Mouse (Mus musculus): Measurements from ENCODE around the gene Mpg. TPM values are rescaled to one million over a fixed set of nuclear protein-coding genes. Genes with fewer than 3 reads are reported as not detected.

The Mpg gene
- polyA plus RNA-seq, 1 experiment from 2014 or later, result 31.2 TPM

DNA sequence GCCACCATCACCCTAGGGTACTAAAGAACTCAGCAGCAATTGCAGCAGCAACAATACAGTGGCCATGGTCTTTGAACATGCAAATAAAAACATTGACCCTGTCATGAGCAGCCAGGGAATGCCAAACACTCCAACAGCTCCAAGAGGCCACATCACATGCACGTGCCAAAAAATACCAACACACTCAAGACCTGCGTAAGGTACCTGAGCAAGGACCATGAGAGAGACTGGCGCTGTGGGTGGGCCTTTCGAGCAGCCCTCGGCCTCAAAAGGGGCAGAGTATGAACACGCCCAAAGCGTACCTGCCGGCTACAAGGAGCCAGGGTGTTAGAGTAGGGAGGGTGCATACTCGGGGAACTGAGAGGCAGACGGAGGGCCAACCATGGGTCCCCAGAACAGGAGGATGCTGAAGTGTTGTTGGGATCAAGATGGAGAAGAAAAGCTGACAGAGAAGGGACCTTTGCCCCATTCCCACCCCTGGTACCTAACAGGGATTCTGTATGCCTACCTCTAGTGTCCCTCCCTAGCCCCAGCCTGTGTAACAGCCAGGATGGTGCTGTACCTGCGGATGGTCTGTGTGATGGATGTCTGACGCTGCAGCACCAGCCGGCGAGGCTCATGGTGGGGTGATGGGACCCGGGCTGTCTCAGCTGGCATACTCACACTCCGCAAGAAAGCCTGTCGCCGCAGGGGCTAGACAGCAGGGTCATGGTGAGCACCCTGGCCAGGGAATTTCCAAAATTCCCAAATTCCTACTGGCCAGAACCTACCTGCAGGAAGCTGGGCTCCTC lies 10.7 kb upstream of the Mpg start:
- Histone ChIP-seq H3K27me3 (ENCODE audit: poor library complexity, severe bottlenecking) (peaks cover 3% of the 10 kb centered on the region), H3K4me1 (peaks cover 29% of the 10 kb centered on the region), H3K9me3 (no peaks in the 10 kb centered on the region), H3K36me3 (replicated peaks) (peaks cover 55% of the 10 kb centered on the region), H3K27ac (no peak overlapping the region), H3K4me3 (no peak overlapping the region)
- no peak for DNase-seq (ENCODE audit: extremely low spot score, low spot score)
- WGBS, result 94% methylated on average over 18 of the region's 18 CpGs

GRCm38 (mm10) chr11:32216851-32217250 lies 9.5 kb upstream of the Mpg start:
- WGBS, result 25% methylated on average over 8 of the region's 8 CpGs
- peaks cover 41% of the 10 kb centered on the region for H3K4me1 ChIP-seq
- H3K27me3 ChIP-seq (ENCODE audit: poor library complexity, severe bottlenecking), result peaks cover 7% of the 10 kb centered on the region
- no peak overlapping the region for H3K4me3 ChIP-seq
- peak; percentile 78 for DNase-seq (ENCODE audit: extremely low spot score, low spot score)
- H3K9me3 ChIP-seq, result no peaks in the 10 kb centered on the region
- H3K36me3 ChIP-seq (replicated peaks), result peaks cover 42% of the 10 kb centered on the region
- peak overlapping the region; percentile 44; the same call in 1 of the 2 replicates for H3K27ac ChIP-seq

- Histone ChIP-seq H3K4me1 (peaks cover 57% of the 10 kb centered on the region), H3K27ac (peak overlapping the region; percentile 74), H3K4me3 (no peak overlapping the region), H3K27me3 (ENCODE audit: poor library complexity, severe bottlenecking) (peaks cover 23% of the 10 kb centered on the region), H3K9me3 (no peaks in the 10 kb centered on the region), H3K36me3 (replicated peaks) (peaks cover 24% of the 10 kb centered on the region)
- DNase-seq (ENCODE audit: extremely low spot score, low spot score), result no peak
- WGBS, result 45% methylated on average over 6 of the region's 6 CpGs
Measured at GRCm38 (mm10) chr11:32218501-32219050, 7.7 kb upstream of the Mpg start.

GRCm38 (mm10) chr11:32219287-32219686 lies 7.0 kb upstream of the Mpg start:
- H3K9me3 ChIP-seq, result no peaks in the 10 kb centered on the region
- H3K4me3 ChIP-seq, result no peak overlapping the region
- peaks cover 30% of the 10 kb centered on the region for H3K27me3 ChIP-seq (ENCODE audit: poor library complexity, severe bottlenecking)
- no peak overlapping the region for H3K27ac ChIP-seq
- H3K4me1 ChIP-seq, result peaks cover 57% of the 10 kb centered on the region
- WGBS, result 90% methylated on average over 10 of the region's 10 CpGs
- H3K36me3 ChIP-seq (replicated peaks), result peaks cover 17% of the 10 kb centered on the region
- DNase-seq (ENCODE audit: extremely low spot score, low spot score), result no peak

DNA sequence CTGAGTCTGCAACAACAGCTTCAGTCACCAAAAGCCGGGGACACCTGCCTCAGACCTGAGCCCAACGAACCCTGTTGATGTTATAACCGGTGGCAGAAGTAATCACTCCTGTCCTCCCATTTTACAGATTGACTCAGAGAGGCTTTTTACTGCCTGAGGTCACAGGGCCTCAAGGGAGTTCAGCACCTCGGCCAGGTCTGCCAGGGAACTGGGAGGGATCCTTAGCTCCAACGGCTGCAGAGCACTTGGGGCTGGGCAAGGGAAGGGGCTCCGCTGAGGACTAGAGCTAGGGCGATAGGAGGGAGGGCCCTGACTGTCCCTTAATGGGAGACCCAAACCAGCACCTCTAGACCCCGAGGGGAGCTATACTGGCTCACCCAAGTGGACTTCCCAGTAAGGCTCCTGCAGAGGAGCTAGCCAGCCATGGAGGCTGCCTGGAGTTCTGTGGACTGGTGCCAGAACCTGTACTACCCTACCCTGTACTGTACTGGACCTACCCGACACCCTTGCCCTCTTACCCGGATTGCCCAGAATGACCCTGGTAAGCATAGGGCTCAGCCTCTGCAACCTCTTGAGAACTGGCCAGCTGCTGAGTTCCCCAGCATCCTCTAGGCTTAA lies 5.6 kb upstream of the Mpg start:
- DNase-seq (ENCODE audit: extremely low spot score, low spot score), result no peak
- Histone ChIP-seq H3K27me3 (ENCODE audit: poor library complexity, severe bottlenecking) (peaks cover 33% of the 10 kb centered on the region), H3K27ac (peak overlapping the region; percentile 85), H3K9me3 (no peaks in the 10 kb centered on the region), H3K36me3 (replicated peaks) (peaks cover 3% of the 10 kb centered on the region), H3K4me1 (peaks cover 71% of the 10 kb centered on the region), H3K4me3 (peak overlapping the region; percentile 88)
- 35% methylated on average over 10 of the region's 10 CpGs for WGBS

GRCm38 (mm10) chr11:32221225-32221950 lies 4.9 kb upstream of the Mpg start:
- Histone ChIP-seq H3K4me1 (peaks cover 78% of the 10 kb centered on the region), H3K9me3 (no peaks in the 10 kb centered on the region), H3K27ac (peak overlapping the region; percentile 85), H3K27me3 (ENCODE audit: poor library complexity, severe bottlenecking) (peaks cover 33% of the 10 kb centered on the region), H3K4me3 (peak overlapping the region; percentile 88), H3K36me3 (replicated peaks) (no peaks in the 10 kb centered on the region)
- WGBS, result under 1% methylated on average over 46 of the region's 46 CpGs
- peak; percentile 64 for DNase-seq (ENCODE audit: extremely low spot score, low spot score)

GRCm38 (mm10) chr11:32221951-32222409 lies 4.3 kb upstream of the Mpg start, which contains the start of gene Rhbdf1:
Rhbdf1 (minus strand) TSS chr11:32222300.
- DNase-seq (ENCODE audit: extremely low spot score, low spot score), result peak; percentile 56
- WGBS, result under 1% methylated on average over 72 of the region's 72 CpGs
- Histone ChIP-seq H3K4me1 (peaks cover 84% of the 10 kb centered on the region), H3K36me3 (replicated peaks) (no peaks in the 10 kb centered on the region), H3K27ac (peak within 1 kb of the TSS; percentile 85), H3K4me3 (peak within 1 kb of the TSS; percentile 88), H3K9me3 (no peaks in the 10 kb centered on the region), H3K27me3 (ENCODE audit: poor library complexity, severe bottlenecking) (peaks cover 33% of the 10 kb centered on the region)

- peaks cover 33% of the 10 kb centered on the region for H3K27me3 ChIP-seq (ENCODE audit: poor library complexity, severe bottlenecking)
- peaks cover 90% of the 10 kb centered on the region for H3K4me1 ChIP-seq
- 10% methylated on average over 21 of the region's 21 CpGs for WGBS
- DNase-seq (ENCODE audit: extremely low spot score, low spot score), result no peak
- H3K4me3 ChIP-seq, result peak overlapping the region; percentile 88
- H3K27ac ChIP-seq, result peak overlapping the region; percentile 85
- H3K9me3 ChIP-seq, result no peaks in the 10 kb centered on the region
- no peaks in the 10 kb centered on the region for H3K36me3 ChIP-seq (replicated peaks)
Measured at GRCm38 (mm10) chr11:32222570-32223194, 3.6 kb upstream of the Mpg start.

DNA sequence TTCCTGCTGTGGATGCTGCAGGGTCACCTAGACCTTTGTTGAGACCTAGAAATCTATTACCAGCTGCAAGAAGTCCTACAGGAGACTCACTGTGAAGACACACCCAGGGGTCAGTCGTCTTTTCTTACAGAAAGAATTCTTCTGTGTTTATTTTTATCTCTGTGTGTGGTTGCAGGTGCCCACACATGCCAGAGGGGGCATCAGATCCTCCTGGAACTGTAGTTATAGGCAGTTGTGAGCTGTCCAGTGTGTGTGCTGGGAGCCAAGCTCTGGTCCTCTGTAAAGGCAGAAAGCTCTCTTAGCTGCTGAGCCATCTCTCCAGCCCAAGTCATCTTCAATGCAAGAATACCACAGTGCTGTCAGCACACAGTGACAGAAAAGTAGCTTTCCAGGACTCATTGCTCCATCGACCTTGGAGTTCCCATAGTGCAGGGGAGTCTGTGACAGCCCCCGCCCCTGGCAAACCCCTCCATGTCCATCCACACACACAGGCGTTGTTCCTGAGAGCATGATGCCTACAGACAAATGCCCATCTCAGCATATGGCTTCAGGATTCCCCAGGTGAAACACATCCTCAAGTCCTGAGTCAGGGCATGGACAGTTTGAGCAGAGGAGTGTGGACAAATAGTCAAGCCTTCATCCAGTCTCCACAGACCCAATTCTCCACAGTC lies 2.9 kb upstream of the Mpg start:
- 0 out of 2 replicates have a peak overlapping the region, but pooled peaks have one; percentile 88 for H3K4me3 ChIP-seq
- no peak for DNase-seq (ENCODE audit: extremely low spot score, low spot score)
- H3K27me3 ChIP-seq (ENCODE audit: poor library complexity, severe bottlenecking), result peaks cover 33% of the 10 kb centered on the region
- 74% methylated on average over 4 of the region's 4 CpGs for WGBS
- peaks cover 83% of the 10 kb centered on the region for H3K4me1 ChIP-seq
- H3K9me3 ChIP-seq, result no peaks in the 10 kb centered on the region
- no peak overlapping the region for H3K27ac ChIP-seq
- H3K36me3 ChIP-seq (replicated peaks), result peaks cover 6% of the 10 kb centered on the region; the same call in 1 of the 2 replicates

DNA sequence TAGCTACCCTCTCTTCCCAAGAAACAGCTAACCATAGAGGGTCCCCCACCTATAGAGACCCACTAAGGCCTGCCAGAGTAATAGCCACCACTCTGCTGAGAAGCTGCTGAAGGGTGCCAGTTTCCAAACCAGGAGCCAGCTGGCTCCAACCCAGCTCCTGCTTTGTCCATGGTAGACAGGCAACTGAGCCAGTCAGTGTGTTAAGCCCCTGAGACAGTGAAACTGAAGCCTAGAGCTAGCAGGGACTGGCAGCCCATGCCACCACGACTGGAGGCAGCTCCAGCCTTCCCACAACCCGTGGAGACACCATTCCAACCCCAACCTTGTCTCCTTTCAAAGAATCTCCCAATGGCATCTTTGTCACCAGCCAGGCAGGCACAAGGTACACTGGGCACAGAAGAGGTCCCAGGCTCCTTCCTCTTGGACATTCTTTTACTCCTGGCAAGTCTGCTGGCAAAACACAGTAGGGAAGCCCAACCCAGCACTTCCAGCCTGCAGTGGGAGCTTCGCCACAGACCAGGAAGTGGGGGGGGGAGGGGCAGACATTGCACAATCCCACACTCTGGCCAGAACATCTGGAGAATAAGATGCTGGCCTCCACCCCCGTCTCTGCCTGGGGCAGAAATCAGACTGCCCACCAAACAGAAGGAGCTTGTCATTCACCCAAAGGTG lies 1.7 kb upstream of the Mpg start:
- no peak for DNase-seq (ENCODE audit: extremely low spot score, low spot score)
- Histone ChIP-seq H3K36me3 (replicated peaks) (peaks cover 16% of the 10 kb centered on the region), H3K4me3 (no peak overlapping the region), H3K27ac (peak overlapping the region; percentile 93), H3K4me1 (peaks cover 72% of the 10 kb centered on the region), H3K27me3 (ENCODE audit: poor library complexity, severe bottlenecking) (peaks cover 33% of the 10 kb centered on the region), H3K9me3 (no peaks in the 10 kb centered on the region)
- WGBS, result 32% methylated on average over 4 of the region's 4 CpGs

All from forebrain, embryonic 10.5 days (tissue).